Mouse (Mus musculus): Measurements from ENCODE around the gene Gm20521. TPM values are rescaled to one million over a fixed set of nuclear protein-coding genes. Genes with fewer than 3 reads are reported as not detected.
"Not testable (repeated sequence)": the region's sequence is repeated elsewhere in the genome, so short reads cannot be mapped to it uniquely, and the experiment has no call there.

Gm20521 gene
- polyA plus RNA-seq, 1 experiment from 2014 or later = 1.2 TPM

DNA sequence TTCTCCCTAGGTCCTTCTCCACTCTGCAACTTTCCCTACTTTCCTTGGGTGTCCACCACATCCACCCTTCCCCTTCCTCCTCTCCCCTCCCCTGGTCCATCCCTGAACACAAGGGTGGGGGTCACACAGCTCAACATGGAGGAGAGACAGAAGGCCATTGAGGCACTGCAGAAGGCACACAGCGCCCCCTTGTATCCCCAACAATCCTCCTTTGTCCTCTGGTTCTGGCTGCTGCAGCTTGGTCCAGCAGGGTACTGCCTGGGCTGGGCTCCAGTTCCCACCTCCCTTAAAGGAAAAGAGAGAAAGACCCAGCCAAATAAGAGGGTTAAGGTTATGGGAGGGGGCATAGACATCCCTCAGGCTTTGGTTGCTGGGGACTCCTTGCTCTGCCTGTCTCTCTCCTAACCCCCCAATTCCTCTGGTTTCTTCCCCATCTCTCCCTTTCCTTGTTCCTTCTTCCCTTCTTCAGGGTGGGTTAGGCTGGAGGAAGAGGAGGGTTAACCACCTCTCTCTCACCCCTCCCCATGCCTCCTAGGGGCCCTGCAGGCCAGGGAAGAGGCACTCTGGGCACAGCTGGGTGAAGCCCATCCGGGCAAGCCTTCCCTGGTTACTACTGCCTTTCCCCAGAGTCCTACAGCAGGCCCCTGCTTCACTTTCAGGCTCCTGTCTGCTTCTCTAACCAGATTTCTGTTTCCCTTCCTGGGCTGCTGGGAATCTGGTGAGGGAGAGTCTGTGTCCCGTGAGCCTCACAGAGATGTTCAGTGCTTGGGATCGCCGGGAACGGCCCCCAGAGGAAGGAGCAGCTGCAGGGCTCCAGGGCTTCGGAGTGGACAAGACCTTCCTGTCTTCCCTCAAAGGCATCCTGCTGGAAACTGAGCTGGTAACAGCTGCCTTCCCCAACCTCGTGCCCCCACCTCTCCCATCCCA is 52.9 kb downstream of the Gm20521 start, which contains the start of gene Cmtm5:
TSS of gene Cmtm5 (plus strand) at position 358 of the 927 bp plus-strand sequence.
- DNase-seq (ENCODE audit: low spot score) = no peak

DNA sequence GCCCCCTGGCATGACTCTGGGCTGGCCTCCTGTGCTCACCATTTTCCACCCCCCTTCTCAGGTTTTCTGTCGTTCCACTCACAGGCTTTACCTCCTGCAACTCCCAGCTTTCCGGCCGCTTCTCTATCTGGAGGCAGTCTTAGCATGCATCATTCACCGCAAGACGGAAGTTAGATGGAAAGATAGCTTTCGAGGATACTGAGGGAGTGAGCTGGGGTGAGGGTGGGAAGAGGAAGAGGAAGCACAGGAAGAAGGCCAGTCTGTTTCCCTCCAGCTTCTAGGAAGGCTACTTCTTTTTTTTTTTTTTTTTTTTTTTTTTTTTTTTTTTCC is 53.6 kb downstream of the Gm20521 start:
- no peak for DNase-seq (ENCODE audit: low spot score)

DNA sequence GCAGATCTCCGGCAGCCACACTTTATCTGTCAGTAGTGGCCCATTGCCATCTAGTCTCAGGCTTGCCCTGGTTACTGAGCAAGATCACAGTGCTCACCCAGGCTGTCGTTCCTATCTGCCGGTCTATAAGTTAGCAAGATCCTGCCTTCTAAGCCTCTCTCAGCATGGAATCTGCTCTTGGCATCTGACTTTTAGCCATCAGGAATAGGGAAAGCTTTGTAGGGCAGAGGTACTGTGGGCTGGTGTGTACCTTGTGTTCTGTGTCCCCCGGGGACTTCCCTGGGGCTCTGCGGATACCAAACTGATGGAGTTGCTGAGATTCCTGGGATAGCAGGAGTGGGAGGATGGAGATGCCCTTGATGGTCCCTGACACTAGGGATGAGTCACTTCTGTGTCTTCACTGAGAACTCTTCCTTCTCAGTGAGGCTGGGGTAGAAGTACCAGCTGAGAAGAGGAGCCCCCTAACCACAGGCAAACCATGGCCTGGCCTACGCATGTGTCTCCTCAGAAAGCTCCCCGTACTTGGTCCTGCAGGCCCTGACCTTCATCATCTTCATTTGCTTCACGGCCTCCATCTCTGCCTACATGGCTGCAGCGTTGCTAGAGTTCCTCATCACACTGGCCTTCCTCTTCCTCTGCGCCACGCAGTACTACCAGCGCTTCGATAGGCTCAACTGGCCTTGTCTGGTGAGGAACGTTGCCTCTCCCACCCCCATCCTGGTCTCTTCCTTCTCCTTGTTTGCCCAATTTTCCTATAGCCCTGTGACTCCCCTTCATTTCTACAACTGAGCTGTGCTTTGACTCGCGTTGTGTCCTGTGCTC is 54.3 kb downstream of the Gm20521 start:
- no peak for DNase-seq (ENCODE audit: low spot score)

DNA sequence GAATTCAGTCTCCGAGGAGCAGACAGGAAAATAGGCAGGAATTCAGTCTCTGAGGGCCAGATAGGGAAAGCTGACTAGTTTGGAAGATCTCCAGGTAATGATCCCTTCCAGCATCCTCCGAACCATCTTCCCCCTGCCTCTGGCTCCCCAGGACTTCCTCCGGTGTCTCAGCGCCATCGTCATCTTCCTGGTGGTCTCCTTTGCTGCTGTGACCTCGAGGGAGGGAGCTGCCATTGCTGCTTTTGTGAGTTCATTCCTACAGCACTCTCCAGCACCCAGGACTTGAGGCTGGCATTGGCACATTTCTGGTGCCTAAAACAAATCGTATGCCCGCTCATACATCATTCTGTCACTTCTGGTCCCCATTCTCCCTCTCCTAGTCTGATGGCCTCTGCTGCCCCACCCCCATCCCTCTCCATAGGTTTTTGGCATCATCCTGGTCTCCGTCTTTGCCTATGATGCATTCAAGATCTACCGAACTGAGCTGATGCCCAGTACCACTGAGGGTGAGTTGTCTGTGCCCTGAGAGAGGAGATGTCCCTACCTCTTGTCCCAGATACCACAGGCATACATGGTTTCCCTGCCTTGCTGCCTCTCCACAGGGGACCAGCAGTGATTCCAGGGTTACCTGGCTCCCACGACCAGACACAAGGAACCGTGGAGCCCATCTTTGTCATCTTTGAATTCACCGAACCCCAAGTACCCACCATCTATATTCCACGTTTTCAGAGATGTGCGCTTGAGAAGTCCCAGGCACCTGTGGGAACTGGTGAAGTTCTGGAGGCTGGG is 55.4 kb downstream of the Gm20521 start:
- no peak for DNase-seq (ENCODE audit: low spot score)

DNA sequence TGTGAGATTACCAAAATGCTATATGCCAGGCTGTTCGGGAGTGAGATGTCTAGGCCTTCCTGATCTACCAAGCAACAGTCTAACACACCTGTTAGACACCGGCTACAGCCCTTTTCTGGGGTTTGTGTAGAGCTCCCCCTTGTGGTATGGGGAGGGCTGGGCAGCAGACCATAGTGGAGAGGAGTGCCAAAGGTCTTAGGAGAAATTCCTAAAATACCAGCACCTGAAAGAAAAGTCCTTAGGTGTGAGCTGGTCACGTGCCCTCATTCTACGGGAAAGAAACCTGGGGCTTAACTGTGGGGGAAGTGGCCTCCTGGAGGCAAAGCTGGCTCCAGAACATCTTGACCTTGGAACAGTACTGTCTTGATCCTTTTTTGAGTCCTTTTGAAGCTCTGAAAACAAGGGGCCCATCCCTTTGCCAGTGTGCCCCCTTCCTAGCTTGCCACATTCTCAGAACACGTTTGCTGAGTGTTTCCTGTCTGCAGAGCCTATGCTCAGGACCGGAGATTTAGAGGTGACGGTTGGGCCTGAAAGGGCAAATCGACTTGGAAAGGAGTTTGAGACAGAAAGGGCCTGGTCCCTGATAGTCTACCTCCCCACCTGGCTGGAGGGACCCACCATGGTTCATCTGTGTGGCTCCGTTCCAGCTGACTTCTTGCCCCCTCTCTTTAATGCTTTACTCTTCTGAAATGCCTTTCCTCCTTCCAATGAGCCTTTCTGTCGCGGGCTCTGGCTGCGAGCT is 56.4 kb downstream of the Gm20521 start:
- DNase-seq (ENCODE audit: low spot score) = peak; percentile 73

DNA sequence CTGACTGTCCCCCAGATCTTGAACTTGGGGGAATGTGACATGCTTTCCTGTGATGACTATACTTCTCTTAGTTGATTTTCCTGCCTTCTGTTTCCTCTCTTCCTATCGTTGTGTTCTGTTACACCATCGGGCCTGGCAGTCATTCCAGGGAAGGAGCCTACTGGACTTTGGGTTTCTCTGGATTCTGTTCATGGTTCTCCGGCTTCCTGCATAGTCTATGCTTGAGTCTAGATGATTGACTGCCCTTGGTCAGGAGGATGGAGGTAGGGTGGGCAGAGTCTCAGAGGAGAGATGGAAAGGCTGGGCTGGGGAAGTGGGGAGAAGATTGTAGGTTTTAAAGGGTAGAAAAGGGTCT is 56.9 kb downstream of the Gm20521 start:
- no peak for DNase-seq (ENCODE audit: low spot score)

DNA sequence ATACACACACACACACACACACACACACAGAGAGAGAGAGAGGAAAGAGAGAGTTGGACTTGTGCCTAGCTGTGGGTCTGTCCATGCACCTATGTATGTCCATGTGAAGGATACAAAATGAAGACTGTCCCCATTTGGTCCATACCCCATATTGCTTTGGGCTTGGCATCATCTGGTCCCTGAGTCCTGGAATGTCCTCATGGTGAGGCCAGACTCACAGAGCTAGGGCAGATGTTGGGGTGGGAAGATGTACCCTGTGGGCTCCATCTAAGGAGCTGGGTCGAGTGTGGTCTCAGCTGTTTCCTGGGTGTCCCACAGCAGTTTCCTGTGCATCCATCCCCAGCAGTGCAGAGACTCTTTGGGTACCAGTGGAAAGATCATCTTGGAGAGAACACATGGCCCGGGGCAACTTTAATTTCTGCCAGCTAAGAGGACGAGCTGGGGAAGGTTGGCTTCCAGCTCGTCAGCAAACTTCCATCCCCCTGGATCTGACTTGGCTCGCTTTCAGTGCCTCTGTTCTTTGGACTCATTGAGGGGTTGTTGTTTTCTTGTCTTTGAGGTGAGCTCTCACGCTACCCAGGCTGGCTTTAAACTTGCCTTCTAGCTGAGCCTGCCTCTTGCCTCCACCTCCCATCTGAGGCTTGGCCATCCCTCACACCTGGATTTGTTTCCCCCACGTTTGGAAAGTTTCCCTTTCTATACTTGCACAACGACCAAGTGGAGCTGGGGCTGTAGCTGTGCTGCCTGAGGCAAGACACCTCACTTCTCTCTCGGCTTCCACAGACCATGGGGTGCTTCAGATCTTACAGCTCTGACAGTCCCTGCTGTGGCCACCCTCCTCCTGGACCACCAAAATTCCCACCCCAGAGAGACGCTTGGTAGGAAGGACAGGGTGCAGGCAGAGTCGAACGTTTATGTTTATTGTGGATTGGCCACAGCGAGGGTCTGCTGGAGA is 58.1 kb downstream of the Gm20521 start:
- no peak for DNase-seq (ENCODE audit: low spot score)

DNA sequence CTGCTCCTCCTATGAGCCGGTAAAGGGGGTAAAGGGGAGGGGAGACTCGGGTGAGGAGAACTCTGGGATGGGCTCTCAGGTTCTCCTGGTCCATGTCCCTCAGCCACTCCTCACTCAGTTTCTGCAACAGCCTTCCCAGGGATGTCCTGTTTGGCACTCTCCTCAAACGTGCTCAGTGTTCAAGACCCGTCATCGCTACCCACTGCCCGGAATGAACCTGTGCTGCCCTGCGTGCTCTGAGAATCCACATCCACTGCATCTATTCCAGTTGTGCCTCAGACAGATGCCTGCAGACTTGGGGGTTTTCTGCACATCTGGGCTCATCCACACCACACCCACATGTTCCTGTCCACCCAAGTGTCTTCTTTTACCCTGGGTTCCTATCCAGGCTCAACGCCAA is 59.2 kb downstream of the Gm20521 start:
- DNase-seq (ENCODE audit: low spot score) = no peak

DNA sequence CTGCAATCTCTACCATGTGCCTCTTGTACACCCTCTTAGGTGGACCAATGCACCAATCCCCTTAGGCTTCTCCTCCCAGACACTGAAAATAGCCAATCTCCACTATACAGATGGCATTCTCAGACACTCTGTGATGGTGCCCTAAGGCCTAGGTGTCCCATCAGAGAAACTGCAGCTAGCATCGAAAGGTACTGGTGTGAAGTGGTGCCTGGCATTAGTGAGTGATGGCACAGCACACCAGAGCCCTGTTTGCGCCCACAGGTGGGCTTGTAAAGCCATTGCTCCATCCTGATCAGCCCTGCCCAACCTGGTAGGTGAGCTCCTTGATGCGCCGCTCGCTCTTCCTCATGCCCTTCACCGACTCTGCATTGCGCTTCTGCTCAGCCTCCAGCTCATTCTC is 60.7 kb downstream of the Gm20521 start:
- no peak for DNase-seq (ENCODE audit: low spot score)

DNA sequence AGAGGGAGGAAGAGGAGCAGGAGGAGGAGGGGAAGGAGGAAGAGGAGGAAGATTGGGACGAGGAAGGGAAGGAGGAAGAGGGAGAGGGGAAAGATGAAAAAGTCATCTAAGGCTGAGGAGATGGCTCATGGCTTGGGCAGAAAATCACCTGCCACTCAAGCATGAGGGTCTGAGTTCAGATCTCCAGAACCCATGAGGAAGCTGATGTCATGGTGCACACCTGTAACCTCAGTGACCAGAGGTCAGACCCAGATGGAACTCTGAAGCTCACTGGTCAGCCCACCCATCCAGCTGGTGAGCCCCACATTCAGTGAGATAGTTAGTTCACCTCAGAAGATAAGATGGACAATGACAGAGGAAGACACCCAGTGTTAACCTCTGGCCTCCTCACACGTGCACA is 61.7 kb downstream of the Gm20521 start:
- DNase-seq (ENCODE audit: low spot score) = no peak

DNA sequence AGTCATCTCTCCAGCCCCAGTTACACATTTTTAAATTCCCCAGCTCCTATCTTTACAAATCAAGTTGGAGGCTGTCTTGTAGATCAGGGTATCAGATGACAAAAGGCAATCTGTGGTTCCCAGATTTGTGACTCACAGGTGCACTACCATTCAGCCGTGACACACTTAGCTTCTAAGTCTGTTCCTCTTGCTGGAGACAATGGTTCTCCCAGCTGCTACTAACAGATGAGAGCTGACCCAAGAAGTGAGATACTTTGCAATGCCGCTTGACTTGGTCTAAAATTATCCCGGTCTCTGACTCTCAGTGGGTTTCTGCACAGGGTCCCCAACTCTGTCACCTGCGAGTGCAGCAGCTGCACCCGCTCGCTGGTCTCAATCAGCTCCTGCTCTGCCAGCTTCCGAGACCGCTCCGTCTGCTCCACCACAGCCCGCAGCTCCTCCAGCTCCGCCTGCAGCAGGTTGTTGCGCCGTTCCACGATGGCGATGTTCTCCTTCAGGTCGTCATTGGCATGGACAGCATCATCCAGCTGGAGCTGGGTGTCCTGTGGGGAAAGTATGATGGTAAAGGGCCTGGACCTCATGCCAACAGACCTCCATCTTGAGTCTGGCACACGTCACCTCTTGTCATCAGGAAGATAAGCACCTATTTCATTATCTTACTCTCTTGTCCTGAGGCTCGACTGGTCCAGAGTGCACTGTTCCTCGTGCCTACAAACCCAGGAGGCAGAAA is 62.9 kb downstream of the Gm20521 start:
- DNase-seq (ENCODE audit: low spot score) = no peak

DNA sequence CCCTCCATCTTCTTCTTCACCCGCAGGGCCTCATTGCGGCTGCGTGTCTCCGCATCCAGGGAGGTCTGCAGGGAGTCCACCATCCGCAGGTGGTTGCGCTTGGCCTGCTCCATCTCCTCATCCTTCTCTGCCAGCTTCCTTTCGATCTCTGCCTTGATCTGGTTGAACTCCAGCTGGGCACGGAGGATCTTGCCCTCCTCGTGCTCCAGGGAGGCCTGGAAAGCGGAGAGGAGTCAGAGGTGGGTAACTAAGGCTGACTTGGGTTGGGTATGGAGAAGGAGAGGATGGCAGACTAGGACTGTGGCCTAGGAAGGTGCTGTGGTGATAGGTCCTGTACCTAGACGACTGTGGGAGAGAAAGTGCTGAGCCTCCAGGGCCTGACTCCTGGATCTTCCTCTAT is 63.8 kb downstream of the Gm20521 start:
- DNase-seq (ENCODE audit: low spot score) = not testable (repeated sequence)

Other genes starting within 250 kb of the Gm20521 start
- not detected in 2 replicates for gene Gm17606, start 242.5 kb upstream of the Gm20521 start, polyA plus RNA-seq (2015; fragmentation: Nextera tagmentation; extraction: Ambion mirVana)
- gene Cdh24, start 242.1 kb upstream of the Gm20521 start, polyA plus RNA-seq (2015; fragmentation: Nextera tagmentation; extraction: Ambion mirVana) = 5.2 and 5.4 TPM in 2 replicates
- 101 TPM in 2 replicates for gene 1700123O20Rik, start 197.2 kb upstream of the Gm20521 start, polyA plus RNA-seq (2015; fragmentation: Nextera tagmentation; extraction: Ambion mirVana)
- 137 and 173 TPM in 2 replicates for gene Acin1, start 196.5 kb upstream of the Gm20521 start, polyA plus RNA-seq (2015; fragmentation: Nextera tagmentation; extraction: Ambion mirVana)
- gene Gm29776, start 184.6 kb upstream of the Gm20521 start, polyA plus RNA-seq (2015; fragmentation: Nextera tagmentation; extraction: Ambion mirVana) = 0.09 and 0.18 TPM in 2 replicates
- not detected in 2 replicates for gene Cebpe, start 171.3 kb upstream of the Gm20521 start, polyA plus RNA-seq (2015; fragmentation: Nextera tagmentation; extraction: Ambion mirVana)
- 0.94 and 1.2 TPM in 2 replicates for gene Slc7a8, start 101.5 kb upstream of the Gm20521 start, polyA plus RNA-seq (2015; fragmentation: Nextera tagmentation; extraction: Ambion mirVana)
- gene Rnf212b, start 69.3 kb upstream of the Gm20521 start, polyA plus RNA-seq (2015; fragmentation: Nextera tagmentation; extraction: Ambion mirVana) = not detected in 2 replicates
- gene Homez, start 12.5 kb upstream of the Gm20521 start, polyA plus RNA-seq (2015; fragmentation: Nextera tagmentation; extraction: Ambion mirVana) = 7.2 and 8.8 TPM in 2 replicates
- gene Ppp1r3e, start 5.9 kb upstream of the Gm20521 start, polyA plus RNA-seq (2015; fragmentation: Nextera tagmentation; extraction: Ambion mirVana) = 1.8 and 2.2 TPM in 2 replicates
- gene Bcl2l2, start 64 bp upstream of the Gm20521 start, polyA plus RNA-seq (2015; fragmentation: Nextera tagmentation; extraction: Ambion mirVana) = 1.5 and 1.7 TPM in 2 replicates
- gene Pabpn1, start 9.1 kb downstream of the Gm20521 start, polyA plus RNA-seq (2015; fragmentation: Nextera tagmentation; extraction: Ambion mirVana) = 91.7 and 109 TPM in 2 replicates
- 4.1 and 4.3 TPM in 2 replicates for gene Slc22a17, start 29.7 kb downstream of the Gm20521 start, polyA plus RNA-seq (2015; fragmentation: Nextera tagmentation; extraction: Ambion mirVana)
- 8.2 and 9.2 TPM in 2 replicates for gene Efs, start 42.7 kb downstream of the Gm20521 start, polyA plus RNA-seq (2015; fragmentation: Nextera tagmentation; extraction: Ambion mirVana)
- gene Il25, start 49.3 kb downstream of the Gm20521 start, polyA plus RNA-seq (2015; fragmentation: Nextera tagmentation; extraction: Ambion mirVana) = not detected in 2 replicates
- 0.22 TPM in 1 of 2 replicates, not detected in the other for gene Cmtm5, start 52.8 kb downstream of the Gm20521 start, polyA plus RNA-seq (2015; fragmentation: Nextera tagmentation; extraction: Ambion mirVana)
- gene Myh6, start 83.5 kb downstream of the Gm20521 start, polyA plus RNA-seq (2015; fragmentation: Nextera tagmentation; extraction: Ambion mirVana) = 0.34 and 0.35 TPM in 2 replicates
- not detected in 2 replicates for gene Gm17428, start 93.5 kb downstream of the Gm20521 start, polyA plus RNA-seq (2015; fragmentation: Nextera tagmentation; extraction: Ambion mirVana)
- 0.49 and 0.55 TPM in 2 replicates for gene Myh7, start 111.2 kb downstream of the Gm20521 start, polyA plus RNA-seq (2015; fragmentation: Nextera tagmentation; extraction: Ambion mirVana)
- 128 and 129 TPM in 2 replicates for gene Ngdn, start 132.0 kb downstream of the Gm20521 start, polyA plus RNA-seq (2015; fragmentation: Nextera tagmentation; extraction: Ambion mirVana)
- 1.1 and 1.5 TPM in 2 replicates for gene Zfhx2, start 208.9 kb downstream of the Gm20521 start, polyA plus RNA-seq (2015; fragmentation: Nextera tagmentation; extraction: Ambion mirVana)
- 9.8 and 10.3 TPM in 2 replicates for gene Thtpa, start 211.3 kb downstream of the Gm20521 start, polyA plus RNA-seq (2015; fragmentation: Nextera tagmentation; extraction: Ambion mirVana)
- gene Ap1g2, start 223.2 kb downstream of the Gm20521 start, polyA plus RNA-seq (2015; fragmentation: Nextera tagmentation; extraction: Ambion mirVana) = 32.0 and 38.3 TPM in 2 replicates
- 0.09 TPM in 2 replicates for gene Jph4, start 233.5 kb downstream of the Gm20521 start, polyA plus RNA-seq (2015; fragmentation: Nextera tagmentation; extraction: Ambion mirVana)